Mouse (Mus musculus): ENCODE data around the gene Sertad2. TPM values are rescaled to one million over a fixed set of nuclear protein-coding genes. Genes with fewer than 3 reads are reported as not detected.

Gene Sertad2
- 23.4 to 29.4 TPM (median 24.9 TPM) in 3 replicates for total RNA-seq (2017)

DNA sequence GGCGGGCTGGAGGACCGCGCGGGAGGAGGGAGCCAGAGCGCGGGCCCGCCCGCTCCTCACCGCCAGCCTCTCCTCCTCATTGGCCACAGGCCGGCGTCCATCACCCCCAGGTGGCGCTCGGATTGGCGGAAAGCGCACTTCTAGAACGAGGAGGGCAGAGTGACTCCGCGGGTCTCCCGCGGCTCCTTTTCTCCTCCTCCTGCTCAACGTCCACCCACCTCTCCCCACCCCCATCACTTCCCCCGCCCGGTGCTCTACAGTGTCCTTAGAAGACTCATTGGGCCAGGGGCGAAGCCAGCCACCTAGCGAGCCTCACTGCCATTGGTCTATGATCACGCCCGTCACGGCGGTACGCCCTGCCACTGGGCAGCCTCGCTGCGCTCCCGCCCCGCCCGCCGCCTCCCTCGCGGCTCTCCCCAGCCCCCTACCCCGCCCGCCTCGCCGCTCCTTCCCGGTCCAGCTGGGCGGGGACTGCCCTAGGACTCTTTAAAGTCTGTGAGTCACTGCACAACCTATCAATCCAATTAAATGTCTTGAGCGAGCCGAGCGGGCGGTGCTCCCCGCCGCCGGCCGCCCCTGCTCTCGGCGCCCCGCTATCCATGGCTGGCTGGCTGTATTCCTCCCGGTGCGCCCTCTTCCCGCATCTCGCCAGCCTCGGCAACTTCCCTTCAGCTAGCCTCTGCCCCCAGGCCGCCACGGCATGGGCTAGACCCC is at the start of gene Sertad2:
TSS of gene Sertad2 (plus strand) at position 515 of the 714 bp plus-strand sequence.
- peak; percentile 97 for ATAC-seq (replicated peaks; ENCODE audit: insufficient number of reproducible peaks, low FRiP score, low TSS enrichment, poor library complexity, severe bottlenecking)

DNA sequence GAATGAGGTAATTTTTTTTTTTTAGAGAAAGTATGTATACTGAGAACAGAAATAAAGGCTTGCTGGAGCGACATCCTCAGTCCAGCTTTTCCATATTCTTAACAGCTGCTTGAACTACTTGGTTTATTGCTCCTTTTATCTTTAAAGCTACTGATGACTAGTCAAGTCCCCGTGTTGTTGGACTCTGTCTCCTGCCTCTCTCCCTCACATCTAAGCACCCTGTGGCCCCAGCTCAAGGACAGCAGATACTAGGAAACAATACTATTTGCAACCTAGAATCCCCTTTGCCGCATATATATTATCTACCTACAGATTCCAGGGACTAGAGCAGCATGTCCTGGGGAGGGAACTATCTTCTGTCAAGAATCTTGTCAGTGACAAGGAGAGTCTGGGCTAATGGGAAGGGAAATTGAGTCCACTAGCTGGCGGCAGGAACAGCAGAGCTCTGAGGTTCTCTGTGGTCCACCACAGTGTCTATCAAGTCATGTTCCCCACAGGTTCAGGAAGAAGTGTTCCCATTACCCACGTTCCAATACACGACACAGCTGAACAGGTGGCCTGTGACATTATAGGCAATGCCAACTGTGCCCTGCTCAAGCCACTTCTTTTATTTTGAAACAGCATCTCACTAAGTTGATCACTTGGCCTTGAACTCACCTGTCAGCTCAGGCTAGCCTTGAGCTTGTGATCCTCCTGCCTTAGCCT is 49.0 kb upstream of the Sertad2 start:
- no peak for ATAC-seq (replicated peaks; ENCODE audit: insufficient number of reproducible peaks, low FRiP score, low TSS enrichment, poor library complexity, severe bottlenecking)

DNA sequence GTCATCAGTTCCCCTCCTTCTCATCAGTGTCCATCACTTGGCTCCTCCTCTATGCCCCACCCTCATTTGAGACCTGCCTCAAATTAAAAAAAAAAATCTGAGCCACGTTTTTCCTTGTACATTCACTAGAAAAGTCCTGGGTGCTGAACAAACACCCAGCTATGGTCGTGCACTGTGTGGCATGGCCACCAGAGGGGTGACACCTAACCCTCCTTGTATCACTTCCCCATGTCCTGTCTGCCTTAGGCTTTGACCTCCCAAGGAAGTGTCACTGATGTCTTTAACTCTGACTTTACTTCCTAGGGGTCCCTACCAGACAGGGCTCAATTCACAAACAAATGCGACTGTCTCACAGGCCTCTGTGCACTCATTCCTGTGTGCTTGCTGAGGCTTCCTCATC is 42.5 kb upstream of the Sertad2 start:
- peak; percentile 68; the same call in 1 of the 2 replicates for ATAC-seq (replicated peaks; ENCODE audit: insufficient number of reproducible peaks, low FRiP score, low TSS enrichment, poor library complexity, severe bottlenecking)

DNA sequence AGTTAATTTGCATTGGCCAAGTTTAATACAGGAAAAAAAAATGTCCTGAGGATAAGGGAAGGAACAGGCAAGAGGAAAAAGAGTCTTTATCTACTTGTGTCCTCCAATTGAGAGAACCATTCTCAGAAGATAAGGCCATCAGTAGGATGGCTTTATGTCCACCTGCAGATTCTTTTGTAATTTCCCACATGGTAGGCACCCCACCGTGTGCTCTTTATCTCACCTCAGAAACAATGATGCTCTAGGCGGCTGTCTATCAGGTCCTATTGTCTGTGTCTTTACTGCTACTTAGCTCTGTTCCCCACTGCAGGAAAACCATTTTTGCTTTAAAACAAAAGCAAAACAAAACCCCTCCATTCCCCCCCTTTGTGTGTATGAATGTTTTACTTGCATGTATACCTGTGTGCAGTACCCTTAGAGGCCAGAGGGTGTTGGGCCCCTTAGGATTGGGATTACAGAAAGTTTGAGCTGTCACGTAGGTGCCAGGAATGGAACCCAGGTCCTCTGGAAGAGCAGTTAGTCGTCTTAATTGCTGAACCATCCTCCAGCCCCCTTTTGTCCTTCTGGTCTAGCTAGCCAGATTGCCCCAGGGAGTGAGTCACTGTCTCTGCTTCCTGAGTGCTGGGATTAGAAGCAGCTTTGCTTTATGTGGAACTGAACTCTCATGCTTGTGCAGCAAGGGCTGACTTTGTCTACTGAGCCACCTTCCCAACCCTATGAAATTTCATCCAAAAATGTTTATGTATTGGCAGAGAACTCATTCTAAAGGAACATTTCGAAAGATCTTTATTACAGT is 41.7 kb upstream of the Sertad2 start:
- no peak for ATAC-seq (replicated peaks; ENCODE audit: insufficient number of reproducible peaks, low FRiP score, low TSS enrichment, poor library complexity, severe bottlenecking)

DNA sequence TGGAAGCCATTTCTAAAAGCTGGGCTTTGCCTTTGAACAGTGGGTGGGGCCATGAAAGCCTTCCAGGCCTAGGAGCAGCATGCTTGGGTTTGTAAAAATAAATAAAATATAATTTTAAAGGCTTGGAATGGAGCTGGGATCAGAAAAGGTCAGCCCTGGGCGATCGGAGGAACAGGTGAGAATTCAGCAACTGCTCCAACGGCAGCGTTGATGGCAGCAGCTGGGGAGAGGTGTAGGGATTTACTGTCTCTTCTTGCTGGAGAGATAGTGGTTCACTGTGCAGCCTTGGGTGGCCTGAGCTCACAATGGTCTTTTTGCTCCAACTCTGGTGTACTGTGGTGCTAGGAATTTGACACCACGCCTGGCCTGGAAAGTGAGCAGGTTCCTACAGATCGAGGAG is 29.5 kb upstream of the Sertad2 start:
- no peak for ATAC-seq (replicated peaks; ENCODE audit: insufficient number of reproducible peaks, low FRiP score, low TSS enrichment, poor library complexity, severe bottlenecking)

DNA sequence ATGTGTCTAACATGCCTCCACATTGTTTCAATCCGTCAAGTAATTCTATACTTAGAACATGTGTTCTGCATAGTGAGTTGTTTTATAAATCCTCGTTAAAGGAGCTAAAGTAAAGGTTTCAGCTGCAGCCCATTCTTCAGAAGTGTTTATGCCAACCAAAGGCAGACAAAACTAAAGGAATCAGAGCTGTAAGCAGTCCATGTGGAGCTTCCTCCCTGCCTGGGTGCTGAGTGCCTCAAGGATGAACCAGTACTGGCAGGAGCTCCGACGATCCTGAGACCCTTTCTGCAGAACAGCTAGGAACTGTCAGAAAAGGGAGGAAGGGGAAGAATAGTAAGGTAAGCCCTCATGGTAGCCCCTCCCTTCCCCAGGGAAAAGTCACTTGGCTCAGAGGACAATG is 28.3 kb upstream of the Sertad2 start:
- ATAC-seq (replicated peaks; ENCODE audit: insufficient number of reproducible peaks, low FRiP score, low TSS enrichment, poor library complexity, severe bottlenecking) = no peak

DNA sequence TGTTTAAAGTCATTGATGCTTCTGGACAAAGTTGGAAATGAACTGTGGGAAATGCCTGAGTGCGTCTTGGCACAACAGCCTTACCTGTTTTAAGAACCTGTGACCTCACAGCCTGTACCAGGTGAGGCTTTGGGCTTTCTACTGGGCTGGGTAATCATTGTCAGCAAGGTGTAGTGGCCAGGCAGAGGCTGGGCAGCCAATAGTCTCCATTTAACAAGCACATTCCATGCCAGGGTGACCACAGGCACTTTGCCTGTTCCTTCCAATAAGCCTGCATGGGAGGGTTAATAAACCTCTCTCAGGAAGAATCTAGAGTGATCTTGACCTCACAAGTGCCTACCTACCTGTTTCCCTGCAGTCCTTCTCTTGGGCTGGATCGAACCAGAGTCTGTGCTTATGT is 21.7 kb upstream of the Sertad2 start:
- no peak for ATAC-seq (replicated peaks; ENCODE audit: insufficient number of reproducible peaks, low FRiP score, low TSS enrichment, poor library complexity, severe bottlenecking)

DNA sequence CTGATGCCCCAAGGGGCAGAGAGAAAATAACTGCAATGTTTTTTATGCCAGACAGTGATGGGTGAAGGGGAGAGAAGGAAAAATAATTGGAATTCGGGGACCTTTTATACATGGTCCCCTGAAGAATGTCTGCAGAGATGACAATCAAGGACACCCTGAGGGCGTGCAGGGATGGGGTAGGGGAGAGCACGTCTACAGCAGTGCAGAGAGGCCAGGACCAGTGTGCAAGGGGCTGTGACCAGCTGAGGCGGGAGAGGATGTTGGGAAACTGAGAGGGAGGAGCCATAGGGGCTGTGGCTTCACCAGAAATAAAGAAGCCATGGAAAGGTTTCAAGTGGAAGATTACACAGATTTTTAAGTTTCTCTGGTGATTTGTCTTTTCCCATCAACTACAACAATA is 20.3 kb upstream of the Sertad2 start:
- no peak for ATAC-seq (replicated peaks; ENCODE audit: insufficient number of reproducible peaks, low FRiP score, low TSS enrichment, poor library complexity, severe bottlenecking)

DNA sequence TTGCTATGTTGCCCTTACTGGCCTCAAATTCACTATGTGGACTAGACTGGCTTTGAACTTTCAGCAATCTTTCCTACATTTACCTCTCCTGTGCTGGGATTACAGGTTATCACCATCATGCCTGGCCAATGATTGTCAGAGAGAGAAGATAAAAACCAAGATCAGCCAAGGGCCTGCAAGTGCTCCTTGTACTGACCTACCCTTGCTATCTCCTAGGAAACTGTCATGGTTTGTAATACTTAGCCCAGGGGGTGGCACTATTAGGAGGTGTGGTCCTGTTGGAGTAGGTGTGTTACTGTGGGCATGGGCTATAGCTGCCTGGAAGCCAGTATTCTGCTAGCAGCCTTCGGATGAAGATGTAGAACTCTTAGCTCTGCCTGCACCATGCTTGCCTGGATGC is 18.6 kb upstream of the Sertad2 start:
- no peak for ATAC-seq (replicated peaks; ENCODE audit: insufficient number of reproducible peaks, low FRiP score, low TSS enrichment, poor library complexity, severe bottlenecking)

DNA sequence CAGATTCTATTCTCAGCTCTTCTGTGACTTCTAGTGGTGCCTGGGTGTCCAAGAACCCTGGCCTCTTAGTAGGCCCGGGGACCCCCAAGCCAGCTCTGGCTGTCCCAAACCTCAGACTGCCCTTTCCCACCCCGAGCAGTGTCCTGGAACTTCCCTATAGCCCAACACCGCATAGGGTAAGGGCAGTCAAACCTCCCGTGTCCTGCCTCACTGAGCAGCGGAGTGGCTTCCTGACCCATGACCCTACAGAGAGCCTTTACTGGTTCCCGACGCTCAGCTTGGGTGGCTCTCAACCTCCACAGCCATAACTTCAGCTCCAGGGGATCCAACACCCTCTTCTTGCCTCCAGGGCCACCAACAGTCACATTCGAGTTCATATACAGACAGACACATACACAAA is 17.1 kb upstream of the Sertad2 start:
- no peak for ATAC-seq (replicated peaks; ENCODE audit: insufficient number of reproducible peaks, low FRiP score, low TSS enrichment, poor library complexity, severe bottlenecking)

DNA sequence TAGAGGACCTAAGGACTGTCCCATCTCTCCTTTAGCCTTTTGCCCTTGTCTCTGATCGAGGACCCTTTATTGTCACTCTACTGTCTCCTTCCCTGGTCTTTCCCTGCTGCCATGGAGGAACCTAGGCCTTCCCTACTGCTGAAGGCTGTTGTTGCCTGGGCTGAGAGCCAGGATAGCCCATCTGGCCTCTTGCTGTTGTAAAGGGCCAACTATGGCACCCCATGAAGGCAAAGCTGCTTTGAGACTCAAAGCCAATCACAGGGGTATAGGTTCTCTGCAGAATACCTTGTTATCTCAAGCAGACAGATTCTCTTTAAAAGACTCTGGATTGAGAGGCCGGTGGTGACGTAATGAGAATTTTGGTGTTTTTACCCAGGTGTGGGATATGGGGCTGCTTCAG is 15.2 kb upstream of the Sertad2 start:
- ATAC-seq (replicated peaks; ENCODE audit: insufficient number of reproducible peaks, low FRiP score, low TSS enrichment, poor library complexity, severe bottlenecking) = no peak

DNA sequence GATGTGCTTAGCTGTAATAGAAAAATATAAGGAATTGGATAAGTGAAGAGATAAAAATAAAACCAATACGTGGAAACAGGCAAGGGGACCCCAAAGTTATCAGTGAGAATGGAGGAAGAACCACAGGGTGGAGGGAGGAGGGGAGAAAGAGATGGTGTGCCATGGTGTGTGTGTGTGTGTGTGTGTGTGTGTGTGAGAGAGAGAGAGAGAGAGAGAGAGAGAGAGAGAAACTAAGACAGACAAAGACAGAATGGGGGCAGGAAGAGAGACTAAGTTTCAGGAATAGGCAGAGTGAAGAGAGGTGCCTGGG is 11.4 kb upstream of the Sertad2 start:
- ATAC-seq (replicated peaks; ENCODE audit: insufficient number of reproducible peaks, low FRiP score, low TSS enrichment, poor library complexity, severe bottlenecking) = no peak

DNA sequence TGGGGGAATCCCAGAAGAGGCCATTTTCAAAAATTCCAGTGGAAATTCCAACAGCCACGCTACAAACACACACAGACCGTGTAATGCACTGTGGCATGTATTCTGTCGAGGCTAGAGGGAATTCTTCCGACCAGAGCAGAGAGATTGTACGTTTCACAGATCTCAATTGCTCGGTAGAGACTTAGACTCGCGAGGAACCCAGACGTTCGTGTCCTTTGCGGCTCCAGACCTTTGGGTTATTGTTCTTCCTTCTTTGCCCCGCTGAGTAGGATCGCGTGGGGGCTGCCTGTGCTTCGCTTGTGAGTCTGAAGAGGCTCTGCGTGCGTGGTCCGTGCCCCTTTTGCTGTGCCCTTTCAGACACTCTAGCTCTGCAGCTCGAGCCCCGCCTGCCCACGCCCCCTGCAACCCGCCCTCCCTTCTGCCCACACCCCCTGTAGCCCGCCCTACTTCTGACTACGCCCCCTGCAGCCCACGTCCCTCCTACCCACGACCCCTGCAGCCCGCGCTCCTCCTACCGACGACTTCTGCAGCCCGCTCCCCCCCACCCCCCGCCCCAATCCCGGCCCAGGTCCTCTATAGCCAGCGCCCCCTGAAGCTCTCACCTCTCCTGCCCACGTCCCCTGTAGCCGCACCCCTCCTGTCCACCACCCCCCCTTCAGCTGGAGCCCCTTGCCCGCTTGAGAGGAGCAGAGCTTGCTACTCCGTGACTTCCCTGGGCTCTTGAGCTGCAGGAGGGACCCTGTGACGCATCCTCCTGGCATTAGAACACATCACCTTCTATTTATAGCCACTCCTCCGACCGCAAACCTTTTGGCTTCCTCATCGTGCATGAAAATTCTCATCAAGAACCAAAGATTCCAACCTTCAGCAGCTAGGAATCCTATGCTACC is 10.8 kb upstream of the Sertad2 start:
- ATAC-seq (replicated peaks; ENCODE audit: insufficient number of reproducible peaks, low FRiP score, low TSS enrichment, poor library complexity, severe bottlenecking) = peak; percentile 84

DNA sequence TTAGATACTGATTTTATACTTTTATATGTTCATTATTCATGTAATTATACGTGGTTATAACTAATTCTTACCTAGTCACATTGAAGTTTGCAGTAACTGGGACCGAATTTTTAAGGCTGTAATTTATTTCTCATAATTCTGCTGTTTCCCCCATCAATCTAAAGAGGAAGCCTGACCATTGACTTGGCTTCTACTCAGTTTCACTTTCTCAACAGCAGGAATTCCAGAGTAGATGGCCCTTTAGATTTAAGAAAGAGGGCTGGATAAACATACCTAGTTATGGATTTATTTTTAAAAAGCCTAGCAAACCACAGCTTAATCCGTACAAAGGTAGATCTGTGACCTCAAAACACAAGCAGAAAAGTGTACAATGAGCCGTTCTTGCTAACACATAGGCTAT is 9.8 kb upstream of the Sertad2 start:
- no peak for ATAC-seq (replicated peaks; ENCODE audit: insufficient number of reproducible peaks, low FRiP score, low TSS enrichment, poor library complexity, severe bottlenecking)

DNA sequence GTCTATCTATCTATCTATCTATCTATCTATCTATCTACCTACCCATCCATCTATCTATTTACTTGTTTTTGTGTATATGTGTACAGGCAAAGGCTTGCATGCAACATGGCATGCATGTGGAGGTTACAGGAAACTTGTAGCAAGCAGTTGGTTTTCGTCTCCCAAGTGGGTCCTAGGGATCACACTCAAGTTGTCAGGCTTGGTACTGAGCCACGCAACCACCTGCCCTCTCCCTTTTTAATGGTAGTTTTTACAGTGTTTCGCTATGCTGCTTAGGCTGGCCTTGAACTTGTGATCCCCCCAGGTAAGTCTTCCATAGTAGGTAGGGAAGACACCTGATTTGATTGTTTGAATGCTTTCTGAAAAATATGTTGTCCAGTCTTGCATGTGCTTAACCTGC is 5.8 kb upstream of the Sertad2 start:
- ATAC-seq (replicated peaks; ENCODE audit: insufficient number of reproducible peaks, low FRiP score, low TSS enrichment, poor library complexity, severe bottlenecking) = no peak

DNA sequence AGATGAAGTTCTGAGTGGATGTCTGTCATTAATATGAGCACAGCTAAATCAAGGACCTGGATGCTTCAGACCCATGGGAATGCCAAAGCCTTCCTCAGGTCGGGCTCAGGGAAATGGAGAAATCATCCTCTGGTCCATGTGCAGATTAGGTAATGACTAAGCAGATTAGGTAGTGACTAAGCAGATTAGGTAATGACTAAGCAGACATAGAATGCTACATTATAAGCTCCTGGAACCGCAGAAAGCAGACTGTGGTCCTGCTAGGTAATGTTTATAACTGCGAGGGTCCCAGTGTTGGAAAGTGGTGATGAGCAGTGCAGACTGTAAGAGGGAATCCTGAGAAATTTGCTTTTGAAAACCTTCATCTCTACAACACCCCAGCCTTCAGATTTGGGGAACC is 4.6 kb upstream of the Sertad2 start:
- no peak for ATAC-seq (replicated peaks; ENCODE audit: insufficient number of reproducible peaks, low FRiP score, low TSS enrichment, poor library complexity, severe bottlenecking)

DNA sequence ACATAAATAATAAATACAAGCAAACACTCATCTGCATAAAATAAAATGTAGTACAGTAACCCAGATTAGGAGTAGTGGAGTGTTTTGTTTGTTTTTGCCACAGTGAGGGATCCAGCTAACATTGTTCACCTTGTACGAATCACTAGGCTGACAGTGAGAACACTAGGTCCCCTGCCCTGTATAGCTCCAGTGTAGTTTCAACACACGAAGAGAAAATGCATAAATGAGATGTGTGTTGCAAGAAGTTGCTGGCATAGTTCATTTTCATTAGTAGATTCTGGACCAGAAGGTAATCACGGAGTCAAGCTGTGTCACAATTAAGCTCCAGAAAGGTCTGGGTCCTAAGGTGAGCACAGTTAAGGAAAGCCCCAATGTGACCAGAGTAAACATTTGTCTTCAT is 1.8 kb upstream of the Sertad2 start:
- ATAC-seq (replicated peaks; ENCODE audit: insufficient number of reproducible peaks, low FRiP score, low TSS enrichment, poor library complexity, severe bottlenecking) = no peak

DNA sequence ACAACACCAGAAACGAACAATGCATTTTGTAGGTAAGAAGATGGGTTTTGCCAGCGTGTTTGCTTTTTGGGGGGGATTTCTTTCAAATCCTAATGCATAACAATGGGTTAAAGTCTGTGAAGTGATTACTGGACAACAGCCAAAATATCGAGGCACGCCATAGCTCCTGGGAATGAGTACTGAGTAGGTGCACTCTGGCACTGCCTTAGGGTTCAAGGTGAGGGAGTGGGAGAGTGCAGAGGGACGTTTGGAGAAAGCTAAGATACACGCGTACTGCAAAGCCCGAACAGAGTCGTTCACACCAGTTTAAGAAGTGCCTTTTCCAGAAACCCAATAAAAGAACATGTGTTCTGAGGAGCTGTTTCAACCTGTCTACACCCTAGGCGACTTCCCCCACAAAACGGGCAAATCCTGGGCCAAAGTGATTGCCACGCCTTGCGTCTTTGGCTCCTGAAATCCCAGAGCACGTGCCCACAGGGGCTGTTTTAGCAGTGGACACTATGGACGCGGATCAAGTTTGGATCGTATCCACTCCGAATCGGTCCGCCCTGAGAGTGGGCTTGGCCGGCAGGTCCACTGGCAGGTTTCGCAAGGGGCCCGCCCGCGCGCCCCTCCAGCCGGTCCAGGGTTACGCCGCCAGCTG is 937 bp upstream of the Sertad2 start:
- ATAC-seq (replicated peaks; ENCODE audit: insufficient number of reproducible peaks, low FRiP score, low TSS enrichment, poor library complexity, severe bottlenecking) = no peak

Measured in monocyte, adult 5-6 weeks (primary cell).